24 mouse cellular contexts compared by ENCODE assay signal in the genomic region with DNA sequence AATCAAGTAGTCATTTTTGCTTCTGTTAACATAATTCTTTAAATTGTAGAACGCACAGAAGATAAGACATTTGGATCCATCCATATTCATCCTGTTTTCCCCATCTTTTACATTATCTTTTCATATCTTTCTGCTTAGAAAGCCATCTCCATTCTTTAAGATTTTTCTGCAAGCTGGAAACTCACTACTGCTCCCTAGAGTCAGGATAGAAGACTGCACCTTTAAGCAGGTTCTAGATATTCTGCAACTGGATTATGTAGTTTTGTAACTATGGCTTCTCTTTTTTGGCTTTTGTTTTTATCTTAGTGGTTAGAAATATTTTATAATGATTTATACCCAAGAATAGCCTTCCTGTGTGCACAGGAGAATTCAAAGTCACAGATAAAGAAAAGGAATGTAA.
DNase-seq lines count a peak whose midpoint lies in the region; ATAC-seq and TF ChIP-seq lines count a peak whose summit lies in the region.
"Had no signal": no experiment of that assay in that cellular context is flagged by ENCODE, and none has a peak within 500 bp of the region (broad histone marks: within the 10 kb centered on the region; RNA-seq: fewer than 3 reads in every experiment).

No protein-coding gene starts in this region.

- ATAC-seq in megakaryocyte-erythroid progenitor cell, adult 5-6 weeks (replicated peaks; ENCODE audit: low FRiP score, low TSS enrichment, poor library complexity, severe bottlenecking) = no peak
- ATAC-seq: CD4-positive, CD25-positive, alpha-beta regulatory T cell, adult 4 months; forebrain, embryonic 15.5 days had no signal

- peak; percentile 7 to 16 for DNase-seq in cerebellum, postnatal 10 days
- DNase-seq in cerebellum, adult 2 months = no peak
- DNase-seq in left cerebral cortex, adult 2 months (ENCODE audit: extremely low spot score in 1 of 2, low spot score in 2 of 2) = no peak
- DNase-seq in left cerebral cortex, postnatal 10 days (ENCODE audit: extremely low spot score in 1 of 2, low spot score in 2 of 2) = no peak
- DNase-seq in ZHBTc4 (ENCODE audit: low read depth, low spot score) = peak; percentile 16
- DNase-seq: adrenal gland, postnatal 25 days; cerebellum, adult 9-10 months; gastrocnemius, postnatal 10 days; kidney, adult 18-20 months; kidney, postnatal 10 days; liver, embryonic 13.5 days; lung, postnatal 4 days; right cerebral cortex, postnatal 4 days; thymus, adult 18-20 months; thymus, postnatal 36 days had no signal

- no peaks in the 10 kb centered on the region for H3K36me3 ChIP-seq in E14TG2a.4 (ENCODE audit: insufficient read depth, low read length)
- H3K36me3 ChIP-seq: embryonic facial prominence, embryonic 15.5 days; forebrain, embryonic 15.5 days; hindbrain, embryonic 10.5 days; liver, embryonic 13.5 days; lung, embryonic 15.5 days; midbrain, embryonic 10.5 days; stomach, embryonic 15.5 days had no signal

- intact Hi-C loops in left cerebral cortex, adult 2 months (cut with DNase I) = no loop called here
- intact Hi-C loops in left cerebral cortex, postnatal 10 days (cut with DNase I) = no loop called here

- no peaks in the 10 kb centered on the region for H3K9me3 ChIP-seq in E14TG2a.4 (ENCODE audit: low read length)
- H3K9me3 ChIP-seq: embryonic facial prominence, embryonic 15.5 days; forebrain, embryonic 15.5 days; hindbrain, embryonic 10.5 days; liver, embryonic 13.5 days; lung, embryonic 15.5 days; midbrain, embryonic 10.5 days; stomach, embryonic 15.5 days had no signal

- no peak overlapping the region for H3K27ac ChIP-seq in cerebellum, adult 2 months (ENCODE audit: insufficient read depth, low read length)
- no peak overlapping the region for H3K27ac ChIP-seq in left cerebral cortex, adult 2 months
- H3K27ac ChIP-seq: embryonic facial prominence, embryonic 15.5 days; forebrain, embryonic 15.5 days; hindbrain, embryonic 10.5 days; liver, embryonic 13.5 days; lung, embryonic 15.5 days; midbrain, embryonic 10.5 days; stomach, embryonic 15.5 days had no signal

- no peak overlapping the region for H3K4me3 ChIP-seq in cerebellum, adult 2 months (replicated peaks; ENCODE audit: insufficient read depth, low read depth, low read length)
- no peak overlapping the region for H3K4me3 ChIP-seq in left cerebral cortex, adult 2 months
- H3K4me3 ChIP-seq in E14TG2a.4 (replicated peaks; ENCODE audit: low read length) = no peak overlapping the region
- H3K4me3 ChIP-seq: embryonic facial prominence, embryonic 15.5 days; forebrain, embryonic 15.5 days; hindbrain, embryonic 10.5 days; liver, embryonic 13.5 days; lung, embryonic 15.5 days; midbrain, embryonic 10.5 days; stomach, embryonic 15.5 days had no signal

- WGBS in cerebellum, adult 2 months = 83% methylated on average over 1 of the region's 1 CpGs

- no peak for TF ChIP-seq POLR2A in cerebellum, adult 2 months (IDR thresholded peaks at IDR 0.05; ENCODE audit: borderline replicate concordance, insufficient read depth, low read length)

- no peaks in the 10 kb centered on the region for H3K4me1 ChIP-seq in cerebellum, adult 2 months (ENCODE audit: control insufficient read depth, insufficient read depth, low read length)
- H3K4me1 ChIP-seq in E14TG2a.4 (replicated peaks; ENCODE audit: low read depth, low read length) = no peaks in the 10 kb centered on the region
- H3K4me1 ChIP-seq: embryonic facial prominence, embryonic 15.5 days; forebrain, embryonic 15.5 days; hindbrain, embryonic 10.5 days; liver, embryonic 13.5 days; lung, embryonic 15.5 days; midbrain, embryonic 10.5 days; stomach, embryonic 15.5 days had no signal

- TF ChIP-seq CTCF in cerebellum, adult 2 months (IDR thresholded peaks at IDR 0.05; ENCODE audit: borderline replicate concordance, insufficient read depth, low read depth, low read length) = no peak
- TF ChIP-seq CTCF in left cerebral cortex, adult 2 months (IDR thresholded peaks at IDR 0.05) = peak; percentile 40
- TF ChIP-seq CTCF in E14TG2a.4 (conservative IDR thresholded peaks at IDR 0.05; ENCODE audit: low read length) = peak; percentile 84

- H3K27me3 ChIP-seq in cerebellum, adult 2 months (ENCODE audit: control insufficient read depth, insufficient read depth, low read length) = no peaks in the 10 kb centered on the region
- no peaks in the 10 kb centered on the region for H3K27me3 ChIP-seq in E14TG2a.4 (ENCODE audit: insufficient read depth, low read length)
- H3K27me3 ChIP-seq: embryonic facial prominence, embryonic 15.5 days; forebrain, embryonic 15.5 days; liver, embryonic 13.5 days; lung, embryonic 15.5 days; stomach, embryonic 15.5 days had no signal

Comparison
In these comparisons a context has a peak if more than half of its experiments do, and no peak if none do; other contexts are left out.
1. DNase-seq: peak in cerebellum, postnatal 10 days (2 of 2) and ZHBTc4 (single experiment); none in cerebellum, adult 2 months (0 of 2), left cerebral cortex, adult 2 months (0 of 2) and left cerebral cortex, postnatal 10 days (0 of 2).